Mouse (Mus musculus) spleen, adult 2 months (tissue): ENCODE measurements at regions not wholly inside any gene's neighbourhood (a gene's known extent, or its start where the extent isn't known, plus 50 kb on each side); places are given as distances from the start of the nearest gene placed in this dataset.

Experiments used
- CTCF ChIP-seq: fragments of 200-500 bp; IDR thresholded peaks from 2 replicates; pipeline ENCODE4 v1.5.1; 2011; ENCODE audit warnings: mild to moderate bottlenecking, inconsistent platforms; ENCODE audit not compliant: insufficient read depth, insufficient read length, insufficient replicate concordance; ENCODE audit errors: extremely low read depth
- POLR2A ChIP-seq: fragments of 200-500 bp; IDR thresholded peaks from 2 replicates; pipeline ENCODE4 v1.6.1; 2011; ENCODE audit warnings: low read depth, low read length, inconsistent platforms

- TF ChIP-seq CTCF (no peak), POLR2A (no peak)
Measured at GRCm38 (mm10) chr13:102022273-102022672, 254.3 kb upstream of the Pik3r1 start.
